Mouse (Mus musculus): ENCODE measurements at regions not wholly inside any gene's neighbourhood (a gene's known extent, or its start where the extent isn't known, plus 50 kb on each side); places are given as distances from the start of the nearest gene placed in this dataset.

- Histone ChIP-seq H3K27me3 (replicated peaks; ENCODE audit: insufficient read depth, low read length) (no peaks in the 10 kb centered on the region), H3K36me3 (ENCODE audit: insufficient read depth, low read length) (no peaks in the 10 kb centered on the region), H3K4me3 (ENCODE audit: low read depth, low read length) (peak overlapping the region; percentile 8; the same call in 1 of the 2 replicates), H3K4me1 (ENCODE audit: insufficient read depth, low read depth, low read length) (peaks cover 5% of the 10 kb centered on the region; the same call in 1 of the 2 replicates), H3K9me3 (ENCODE audit: low read length) (no peaks in the 10 kb centered on the region), H3K4me2 (replicated peaks; ENCODE audit: low read depth, low read length) (peak overlapping the region; percentile 58), H3K27ac (ENCODE audit: low read length) (no peak overlapping the region), H3K9ac (replicated peaks; ENCODE audit: low read depth) (0 out of 2 replicates have a peak overlapping the region, but pooled peaks have one; percentile 29)
- no peak for TF ChIP-seq EP300 (IDR thresholded peaks at IDR 0.05)
- TF ChIP-seq CTCF (IDR thresholded peaks at IDR 0.05): no peak
- 13% methylated on average over 16 of the region's 16 CpGs for WGBS
- DNase-seq (ENCODE audit: low spot score): peak; percentile 11
- peak; percentile 19; the same call in 1 of the 2 replicates for ATAC-seq
Observed at GRCm38 (mm10) chr7:71023253-71023945, 327.9 kb downstream of the Gm10295 start.
